Mouse (Mus musculus) kidney, adult 11 months (tissue): ENCODE measurements at regions not wholly inside any gene's neighbourhood (a gene's known extent, or its start where the extent isn't known, plus 50 kb on each side); places are given as distances from the start of the nearest gene placed in this dataset.

Experiments used
- DNase-seq: peaks from one replicate; pipeline ENCODE4 v3.0.0; 2022

- DNase-seq: no peak
Measured at GRCm38 (mm10) chr1:190290061-190290460, 119.5 kb upstream of the Prox1 start.

- DNase-seq: no peak
Measured at GRCm38 (mm10) chr1:190286481-190287145, 116.1 kb upstream of the Prox1 start.

GRCm38 (mm10) chr1:190285636-190286035 is 115.1 kb upstream of the Prox1 start:
- DNase-seq: no peak

- no peak for DNase-seq
Measured at GRCm38 (mm10) chr1:190285049-190285448, 114.5 kb upstream of the Prox1 start.

GRCm38 (mm10) chr1:190284138-190284537 is 113.6 kb upstream of the Prox1 start:
- no peak for DNase-seq

- DNase-seq: no peak
Measured at GRCm38 (mm10) chr1:190280081-190280858, 109.8 kb upstream of the Prox1 start.

GRCm38 (mm10) chr1:190274911-190275310 is 104.4 kb upstream of the Prox1 start:
- no peak for DNase-seq

GRCm38 (mm10) chr1:190270784-190271385 is 100.4 kb upstream of the Prox1 start:
- DNase-seq: no peak

- DNase-seq: no peak
Measured at GRCm38 (mm10) chr1:190269181-190269580, 98.7 kb upstream of the Prox1 start.

GRCm38 (mm10) chr1:190265085-190265780 is 94.7 kb upstream of the Prox1 start:
- DNase-seq: no peak

GRCm38 (mm10) chr1:190264501-190264900 is 94.0 kb upstream of the Prox1 start:
- DNase-seq: no peak

- no peak for DNase-seq
Measured at GRCm38 (mm10) chr1:190263620-190264019, 93.1 kb upstream of the Prox1 start.

- DNase-seq: no peak
Measured at GRCm38 (mm10) chr1:190259576-190259975, 89.1 kb upstream of the Prox1 start.

GRCm38 (mm10) chr1:190250574-190251246 is 80.2 kb upstream of the Prox1 start:
- no peak for DNase-seq

- DNase-seq: no peak
Measured at GRCm38 (mm10) chr1:190242526-190242925, 72.0 kb upstream of the Prox1 start.

GRCm38 (mm10) chr1:190239796-190240195 is 69.3 kb upstream of the Prox1 start:
- DNase-seq: no peak

- no peak for DNase-seq
Measured at GRCm38 (mm10) chr1:190230866-190231265, 60.4 kb upstream of the Prox1 start.

GRCm38 (mm10) chr1:190220417-190220816 is 49.9 kb upstream of the Prox1 start:
- DNase-seq: no peak
